Mouse (Mus musculus): ENCODE measurements around the gene Pigyl.
A peak's percentile ranks its signal among the peaks of the same experiment; 100 is the strongest.

Gene Pigyl

DNA sequence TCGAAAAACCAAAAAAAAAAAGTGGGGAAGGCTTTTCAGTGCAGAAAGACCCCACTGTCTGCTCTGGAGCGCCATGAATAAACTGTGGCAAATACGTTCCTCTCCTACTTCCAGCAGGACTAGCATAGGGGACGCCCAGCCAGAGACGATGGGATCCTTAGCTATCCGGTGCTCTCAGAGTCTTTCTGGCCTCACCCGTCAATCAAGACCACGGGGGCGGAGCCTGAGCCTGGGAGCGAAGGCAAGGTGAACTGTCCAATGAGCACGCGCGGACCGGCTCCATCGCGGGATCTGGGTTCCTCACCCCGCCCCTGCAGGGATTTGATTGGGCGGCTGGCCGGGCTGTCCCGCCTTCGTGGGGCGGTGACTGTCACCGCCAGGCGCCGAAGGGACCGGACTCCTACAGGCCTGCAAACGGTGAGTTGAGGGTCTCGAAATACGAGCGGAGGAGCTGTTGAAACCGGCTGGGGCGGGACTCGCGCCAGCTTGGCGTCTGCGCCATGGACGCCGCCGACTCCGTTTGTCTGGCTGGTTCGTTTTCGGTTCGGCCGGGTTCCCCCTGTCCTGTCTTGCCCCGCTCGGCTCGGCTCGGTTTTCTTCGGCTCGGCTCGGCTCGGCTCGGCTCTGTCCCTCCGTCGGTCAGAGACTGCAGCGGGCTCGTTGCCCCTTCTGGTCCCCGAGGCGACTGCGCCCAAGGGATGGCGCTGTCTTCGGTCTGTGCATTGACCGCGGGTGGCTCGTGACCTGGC, at the start of gene Pigyl:
TSS of gene Pigyl (plus strand) at position 350 of the 749 bp plus-strand sequence.
- DNase-seq, result peak; percentile 99

DNA sequence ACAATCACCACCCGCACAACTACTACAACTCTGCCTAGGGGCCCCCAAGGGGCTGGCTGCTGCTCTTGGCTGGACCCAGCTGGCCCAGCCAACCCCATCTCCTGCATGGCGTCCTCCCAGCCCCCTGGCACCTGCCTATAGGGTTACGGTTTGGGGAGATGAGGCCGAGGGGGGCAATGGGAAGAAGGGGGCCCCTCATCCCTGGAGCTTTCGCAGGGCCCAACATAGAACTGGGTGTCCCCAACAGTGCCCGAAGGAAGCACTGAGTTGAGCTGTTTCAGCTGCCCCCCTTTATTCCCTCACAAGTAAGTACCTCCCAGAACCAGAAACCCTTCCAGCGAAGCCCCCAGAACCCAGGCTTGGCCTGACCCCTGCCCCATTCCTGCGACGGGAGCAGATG, 48.5 kb upstream of the Pigyl start:
- no peak for DNase-seq

DNA sequence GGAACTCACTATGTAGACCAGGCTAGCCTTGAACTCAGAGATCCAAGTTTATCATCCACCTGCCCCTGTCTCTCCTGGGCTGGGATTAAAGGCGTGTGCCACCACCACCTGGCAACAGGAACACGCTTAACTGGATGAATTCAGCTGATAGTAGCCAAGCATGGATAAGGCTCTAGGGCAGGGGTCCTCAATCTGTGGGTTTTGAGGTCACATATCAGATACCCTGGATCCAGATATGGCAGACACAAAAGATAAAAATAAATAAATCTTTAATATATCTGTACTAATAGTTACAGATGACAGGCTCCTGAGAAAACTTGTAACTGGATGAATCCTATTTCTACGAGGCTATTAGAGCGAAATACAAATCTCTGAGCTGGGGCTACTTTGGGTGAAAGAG, 41.0 kb upstream of the Pigyl start:
- DNase-seq, result no peak

- DNase-seq, result no peak
These were observed 40.6 kb upstream of the Pigyl start for GRCm38 (mm10) chr9:22116086-22116485.

- DNase-seq, result peak; percentile 92
These were observed 39.8 kb upstream of the Pigyl start, which contains the start of gene Elof1 for GRCm38 (mm10) chr9:22116740-22117426. TSS of gene Elof1 (minus strand) at chr9:22117172.

DNA sequence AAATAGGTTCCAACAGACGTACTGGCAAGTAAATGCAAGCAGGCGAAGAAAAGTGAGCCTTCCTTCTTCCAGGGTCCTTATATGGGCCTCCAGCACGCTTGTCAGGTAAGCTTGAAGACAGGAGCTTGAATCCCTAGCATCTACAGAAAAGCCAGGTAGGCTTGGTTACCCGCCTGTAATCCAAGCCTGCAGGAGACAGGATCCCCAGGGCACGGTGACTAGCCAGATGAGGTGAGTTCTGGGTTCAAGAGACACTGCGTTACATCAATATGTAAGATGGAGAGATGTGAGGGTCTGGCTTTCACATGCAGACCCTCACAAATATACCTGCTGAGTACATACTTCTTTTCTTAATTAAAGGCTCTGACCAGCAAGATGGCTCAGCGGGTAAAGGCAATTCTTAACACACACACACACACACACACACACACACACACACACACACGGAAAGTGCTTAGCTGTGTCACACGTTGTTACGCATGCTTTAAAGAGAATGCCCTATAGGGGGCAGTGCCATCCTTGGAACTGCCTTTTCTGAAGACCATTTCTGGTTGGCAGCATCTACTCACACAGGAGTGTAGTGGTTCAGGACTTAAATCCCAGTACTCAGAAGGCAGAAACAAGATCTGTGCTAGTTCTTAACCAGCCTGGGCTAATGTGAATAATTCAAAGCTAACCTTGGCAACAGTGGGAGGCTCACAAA, 38.7 kb upstream of the Pigyl start:
- peak; percentile 73 for DNase-seq

GRCm38 (mm10) chr9:22119543-22119942, 37.1 kb upstream of the Pigyl start:
- no peak for DNase-seq

GRCm38 (mm10) chr9:22121545-22121944, 35.1 kb upstream of the Pigyl start:
- no peak for DNase-seq

GRCm38 (mm10) chr9:22122005-22122404, 34.6 kb upstream of the Pigyl start:
- no peak for DNase-seq

- no peak for DNase-seq
These were observed 33.5 kb upstream of the Pigyl start for GRCm38 (mm10) chr9:22123069-22123609.

GRCm38 (mm10) chr9:22124169-22124568, 32.5 kb upstream of the Pigyl start:
- DNase-seq, result no peak

DNA sequence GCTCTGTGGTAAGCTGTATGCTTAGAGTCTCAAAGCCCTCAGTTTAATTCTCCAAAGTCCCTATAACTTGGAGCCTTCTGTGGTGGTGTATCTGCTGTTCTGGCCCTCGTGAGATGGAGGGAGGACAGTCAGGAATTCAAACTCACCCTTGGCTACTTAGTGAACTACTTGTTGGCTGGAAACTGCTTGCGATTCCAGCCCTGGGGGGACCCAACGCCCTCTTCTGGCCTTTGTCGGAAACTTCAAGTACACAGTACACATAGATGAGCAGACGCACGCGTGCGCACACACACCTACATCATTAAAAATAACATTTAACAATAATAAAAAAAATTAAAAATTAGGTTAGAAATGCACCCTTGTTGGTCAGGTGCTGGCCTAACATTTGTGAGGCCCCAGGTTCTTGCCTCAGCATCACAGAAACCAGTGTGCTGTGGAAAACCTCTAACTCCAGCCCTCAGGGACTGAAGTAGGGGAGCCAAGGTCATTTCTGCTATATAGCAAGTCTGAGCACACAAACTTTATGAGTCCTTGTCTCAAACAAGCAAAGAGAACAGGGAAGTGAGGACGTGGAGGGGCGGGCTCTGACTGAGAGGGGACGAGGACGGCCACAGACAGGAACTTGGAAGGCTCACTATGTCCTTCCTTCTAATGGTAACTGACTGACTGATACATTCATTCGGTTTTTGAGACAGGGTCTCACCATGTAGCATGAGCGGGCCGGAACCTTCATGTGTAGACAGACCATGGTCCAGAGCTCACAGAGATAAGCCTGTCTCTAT, 31.2 kb upstream of the Pigyl start:
- no peak for DNase-seq

GRCm38 (mm10) chr9:22131226-22131981, 25.2 kb upstream of the Pigyl start:
- DNase-seq, result peak; percentile 49

- no peak for DNase-seq
These were observed 24.4 kb upstream of the Pigyl start for GRCm38 (mm10) chr9:22132220-22132619.

GRCm38 (mm10) chr9:22134246-22134890, 22.3 kb upstream of the Pigyl start:
- no peak for DNase-seq

DNA sequence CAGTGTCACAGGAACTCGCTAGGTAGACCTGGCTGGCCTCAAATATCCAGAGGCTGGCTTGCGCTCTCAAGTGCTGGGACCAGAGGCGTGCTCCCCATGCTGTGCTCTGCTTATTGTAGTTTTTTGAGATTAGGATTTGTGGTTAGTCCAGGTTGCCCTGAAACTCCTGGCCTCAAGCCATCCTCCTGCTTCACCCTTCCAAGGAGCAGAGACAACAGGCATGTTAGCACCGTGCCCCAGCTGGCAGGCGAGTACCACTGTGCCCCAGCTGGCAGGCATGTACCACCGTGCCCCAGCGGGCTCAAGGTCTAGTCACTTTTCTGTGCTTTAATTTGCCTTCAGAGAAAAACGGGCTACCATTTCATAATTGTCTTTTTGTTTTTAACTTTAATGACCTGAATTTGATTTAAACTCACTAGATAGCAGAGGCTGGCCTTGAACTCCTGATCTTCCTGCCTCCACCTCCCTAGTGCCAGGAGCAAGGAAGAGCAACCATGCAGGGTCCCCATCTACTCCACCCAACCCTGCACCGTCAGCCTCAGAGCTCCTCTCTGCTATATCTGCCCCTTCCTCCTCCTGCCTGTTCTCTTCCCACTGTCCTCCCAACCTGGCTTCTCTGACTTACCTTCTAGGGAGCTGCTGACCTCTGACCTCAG, 21.5 kb upstream of the Pigyl start:
- DNase-seq, result no peak

GRCm38 (mm10) chr9:22135644-22136390, 20.8 kb upstream of the Pigyl start, which contains the start of gene Acp5:
TSS of gene Acp5 (minus strand) at chr9:22135711.
- no peak for DNase-seq

DNA sequence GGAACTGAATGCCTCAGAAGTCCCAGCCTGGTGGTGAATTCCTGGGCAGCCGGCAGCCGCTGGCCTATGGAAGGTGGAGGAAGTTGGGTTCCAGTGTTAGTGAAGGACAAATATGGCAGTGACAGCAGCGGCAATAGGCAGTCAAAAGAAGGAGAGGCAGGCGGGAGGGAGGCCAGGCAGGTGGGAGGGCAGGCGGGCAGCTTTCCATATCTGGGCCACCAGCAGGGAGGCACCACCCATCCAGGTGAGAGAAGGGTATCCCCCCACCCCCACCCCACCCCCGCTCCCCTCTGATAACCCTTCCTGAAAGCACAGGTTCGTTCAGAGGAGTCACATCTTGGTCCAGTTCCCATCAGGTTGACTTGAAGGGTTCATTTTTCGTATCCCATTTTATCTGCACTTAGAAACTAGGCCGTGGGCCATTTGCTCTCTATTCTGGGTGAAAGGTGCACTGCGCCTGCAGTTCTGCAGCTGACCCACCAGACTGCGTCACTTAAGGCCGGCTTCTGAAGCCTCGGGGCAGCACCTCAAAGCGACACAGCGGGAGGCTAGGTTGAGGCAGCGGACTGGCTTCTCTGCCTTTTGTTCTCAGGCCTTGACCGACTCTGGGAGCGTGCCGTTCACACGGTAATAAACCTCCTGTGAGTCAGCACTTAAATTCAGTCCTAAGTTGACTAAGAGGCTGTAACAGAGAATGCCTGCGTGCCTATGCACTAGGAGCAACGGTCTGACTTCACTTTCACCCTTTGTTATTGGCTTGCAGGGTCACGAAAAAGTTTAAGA, 19.7 kb upstream of the Pigyl start:
- DNase-seq, result no peak

GRCm38 (mm10) chr9:22138480-22138879, 18.2 kb upstream of the Pigyl start:
- DNase-seq, result peak; percentile 40

Measured in lung, postnatal 14 days (tissue).